Mouse (Mus musculus): ENCODE measurements around the gene Gstp1.

- TF ChIP-seq POLR2A (IDR thresholded peaks at IDR 0.05; ENCODE audit: borderline replicate concordance, control insufficient read depth, low read depth, low read length) (no peak), CTCF (IDR thresholded peaks at IDR 0.05; ENCODE audit: control insufficient read depth, insufficient read depth, low read length) (no peak)
These were observed 20.2 kb upstream of the Gstp1 start for GRCm38 (mm10) chr19:4057962-4058361.

All from bone marrow, adult 2 months (tissue).